Mouse (Mus musculus) kidney, adult 11 months (tissue): ENCODE results near the gene Xk.
A peak's percentile ranks its signal among the peaks of the same experiment; 100 is the strongest.
"Not testable (repeated sequence)": the region's sequence is repeated elsewhere in the genome, so short reads cannot be mapped to it uniquely, and the experiment has no call there.

Experiments used
- DNase-seq: peaks from one replicate; pipeline ENCODE4 v3.0.0; 2022

Xk gene

GRCm38 (mm10) chrX:9332366-9332962, 59.9 kb downstream of the Xk start:
- not testable (repeated sequence) for DNase-seq

- DNase-seq, result peak; percentile 31
These were observed 60.5 kb downstream of the Xk start for GRCm38 (mm10) chrX:9333035-9333434.

- DNase-seq, result not testable (repeated sequence)
These were observed 62.4 kb downstream of the Xk start for GRCm38 (mm10) chrX:9334996-9335395.

- DNase-seq, result not testable (repeated sequence)
These were observed 77.8 kb downstream of the Xk start, which contains the start of gene H2al1k for GRCm38 (mm10) chrX:9350327-9350726. TSS of gene H2al1k (plus strand) at chrX:9350627.
